Mouse (Mus musculus) adipose tissue, adult 10 weeks (tissue): ENCODE data around the gene Rasgef1b. TPM values are rescaled to one million over a fixed set of nuclear protein-coding genes. Genes with fewer than 3 reads are reported as not detected.

Experiments
- polyA plus RNA-seq: library from polyadenylated mRNA; stranded (reverse); fragments of 350-450 nt; fragmentation: Illumina TruSeq; extraction: RNeasy Lipid Tissue Mini Kit (QIAGEN cat#74804); gene quantifications from one replicate; pipeline ENCODE4 v1.2.3, GENCODE M21; 2014; ENCODE audit warnings: low read depth, low replicate concordance

The Rasgef1b gene
- polyA plus RNA-seq, result 20.9 TPM

GRCm38 (mm10) chr5:99728649-99729212, at the start of gene Rasgef1b:
Gene Rasgef1b, minus strand, starts transcription at chr5:99729065.

Other genes starting within 250 kb of the Rasgef1b start
- 1.2 TPM for gene Vamp9, start 177.2 kb upstream of the Rasgef1b start, polyA plus RNA-seq
- gene Hnrnpd, start 249.9 kb upstream of the Rasgef1b start, polyA plus RNA-seq, result 173 TPM
- gene 4930524J08Rik, start 250.0 kb upstream of the Rasgef1b start, polyA plus RNA-seq, result 2.8 TPM